Mouse (Mus musculus) liver, adult 2 months (tissue): ENCODE results near the gene Palm.

Source experiments
- CTCF ChIP-seq: fragments of 200-500 bp; IDR thresholded peaks from 2 replicates; pipeline ENCODE4 v1.5.1; 2011; ENCODE audit warnings: low read depth, low read length, control low read depth
- POLR2A ChIP-seq: fragments of 200-500 bp; IDR thresholded peaks from 2 replicates; pipeline ENCODE4 v1.6.1; 2011; ENCODE audit warnings: low read length, control low read depth; ENCODE audit not compliant: insufficient read depth; ENCODE audit errors: extremely low read depth

- TF ChIP-seq POLR2A (no peak), CTCF (no peak)
Measured at GRCm38 (mm10) chr10:79818225-79818624, 24.9 kb downstream of the Palm start.
